Mouse (Mus musculus) limb, embryonic 14.5 days (tissue): ENCODE results near the gene Dglucy. TPM values are rescaled to one million over a fixed set of nuclear protein-coding genes. Genes with fewer than 3 reads are reported as not detected.

Source experiments
- ATAC-seq: fragments of 200-750 bp; cut with Nextera tagmentation; 2 replicates; pipeline ENCODE4 v1.8.0; 2017; ENCODE audit warnings: low read depth, moderate number of reproducible peaks, moderate TSS enrichment; ENCODE audit not compliant: low FRiP score
- DNase-seq: peaks from one replicate; pipeline ENCODE4 v3.0.0-alpha.2; 2015; ENCODE audit warnings: low spot score
- H3K27ac ChIP-seq: fragments of 300-500 bp; sonication (generic); replicated peaks from 2 replicates; pipeline ENCODE4 v1.5.1; 2014; ENCODE audit warnings: low read depth, mild to moderate bottlenecking, low read length, moderate library complexity, mixed read lengths
- H3K27me3 ChIP-seq: fragments of 300-500 bp; sonication (generic); 2 replicates; pipeline ENCODE4 v1.6.1; 2014; ENCODE audit warnings: low read length, mixed read lengths; ENCODE audit not compliant: control insufficient read depth, insufficient read depth
- H3K36me3 ChIP-seq: fragments of 300-500 bp; sonication (generic); 2 replicates; pipeline ENCODE4 v1.6.1; 2014; ENCODE audit warnings: mild to moderate bottlenecking, low read length, moderate library complexity, mixed read lengths; ENCODE audit not compliant: control insufficient read depth, insufficient read depth
- H3K4me1 ChIP-seq: fragments of 300-500 bp; sonication (generic); 2 replicates; pipeline ENCODE4 v1.6.1; 2014; ENCODE audit warnings: antibody characterized with exemption, low read length, mixed read lengths; ENCODE audit not compliant: control insufficient read depth, insufficient read depth
- H3K4me2 ChIP-seq: fragments of 300-500 bp; sonication (generic); replicated peaks from 2 replicates; pipeline ENCODE4 v1.6.1; 2014; ENCODE audit warnings: low read depth, mild to moderate bottlenecking, low read length, moderate library complexity; ENCODE audit not compliant: severe bottlenecking
- H3K4me3 ChIP-seq: fragments of 300-500 bp; sonication (generic); replicated peaks from 2 replicates; pipeline ENCODE4 v1.5.1; 2014; ENCODE audit warnings: low read length
- H3K9ac ChIP-seq: fragments of 300-500 bp; sonication (generic); 2 replicates; pipeline ENCODE4 v1.6.1; 2014; ENCODE audit warnings: mild to moderate bottlenecking, low read depth, low read length, moderate library complexity; ENCODE audit not compliant: severe bottlenecking
- H3K9me3 ChIP-seq: fragments of 300-500 bp; sonication (generic); 2 replicates; pipeline ENCODE4 v1.6.1; 2016; ENCODE audit warnings: low read length; ENCODE audit not compliant: control insufficient read depth
- POLR2A ChIP-seq: fragments of 200-500 bp; IDR thresholded peaks from 2 replicates; pipeline ENCODE4 v1.8.0; 2012; ENCODE audit warnings: inconsistent platforms, mild to moderate bottlenecking, moderate library complexity, borderline replicate concordance; ENCODE audit not compliant: insufficient read depth, insufficient read length; ENCODE audit errors: extremely low read depth
- WGBS: fragments of 180-500 bp; shearing (Covaris S2); extraction: QIAGEN DNeasy Blood & Tissue Kit; methylation state at CpG from one replicate; pipeline ENCODE4 v1.1.7; 2014; 5-methylcytosine and 5-hydroxymethylcytosine counted together
- polyA plus RNA-seq, 2 experiments: library from polyadenylated mRNA; depleted of rRNA in 1 of 2; stranded (reverse) in 1 of 2; unstranded in 1 of 2; fragments of >200 nt; fragmentation: Nextera tagmentation in 1 of 2; extraction: Ambion mirVana in 1 of 2; gene quantifications; 2 replicates each; pipeline versions ENCODE4 v1.2.1 to v1.2.3; 2012 to 2014

Gene Dglucy
- polyA plus RNA-seq, 2 experiments, result 2.0 to 3.1 TPM

DNA sequence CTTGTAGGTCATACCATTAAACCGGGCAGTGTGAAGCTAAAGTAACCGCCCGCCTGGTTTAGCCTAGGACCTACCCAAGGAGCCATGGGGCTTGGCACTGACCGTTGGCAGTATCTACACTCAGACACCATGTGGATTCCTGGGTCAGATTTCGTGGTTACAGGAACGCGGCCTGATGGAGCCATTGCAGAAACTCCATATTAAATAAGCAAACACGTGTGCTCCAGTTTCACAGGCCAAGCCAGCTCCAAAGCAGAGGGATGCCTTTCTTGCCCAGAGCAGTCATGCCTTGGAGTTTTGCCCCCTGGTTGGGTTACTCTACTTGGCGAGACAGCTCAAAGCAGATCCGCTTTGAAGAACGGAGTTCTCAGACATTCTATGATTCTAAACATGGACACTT is 31.7 kb downstream of the Dglucy start:
- WGBS, result 80% methylated on average over 11 of the region's 11 CpGs
- no peaks in the 10 kb centered on the region for H3K9me3 ChIP-seq
- no peaks in the 10 kb centered on the region for H3K27me3 ChIP-seq
- H3K4me1 ChIP-seq, result no peaks in the 10 kb centered on the region
- no peak overlapping the region for H3K27ac ChIP-seq
- no peaks in the 10 kb centered on the region for H3K36me3 ChIP-seq
- H3K4me2 ChIP-seq, result no peak overlapping the region
- no peak overlapping the region for H3K4me3 ChIP-seq
- TF ChIP-seq POLR2A, result no peak
- no peak overlapping the region for H3K9ac ChIP-seq
- ATAC-seq (no peak), DNase-seq (no peak)

DNA sequence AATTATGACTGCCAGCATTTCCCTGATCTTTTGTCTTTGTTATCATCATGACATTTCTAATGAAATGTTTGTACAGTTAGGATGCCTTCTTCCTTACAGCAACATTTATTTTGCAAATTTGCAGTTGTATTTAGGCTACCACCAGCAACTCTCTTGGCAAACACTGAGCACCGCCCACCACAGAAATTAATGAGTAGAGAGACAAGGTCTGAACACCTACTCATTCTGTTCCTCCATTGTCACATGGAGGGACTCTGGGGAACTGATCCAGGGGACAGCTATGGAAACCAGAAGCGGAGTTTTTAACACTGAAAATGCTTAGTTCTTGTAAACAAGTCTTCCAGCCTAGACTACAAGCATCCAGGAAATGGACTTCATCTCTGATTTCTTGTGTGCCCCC is 35.0 kb downstream of the Dglucy start:
- Histone ChIP-seq H3K9me3 (no peaks in the 10 kb centered on the region), H3K27ac (no peak overlapping the region), H3K9ac (no peak overlapping the region), H3K27me3 (no peaks in the 10 kb centered on the region), H3K36me3 (no peaks in the 10 kb centered on the region), H3K4me3 (no peak overlapping the region), H3K4me2 (no peak overlapping the region), H3K4me1 (no peaks in the 10 kb centered on the region)
- 90% methylated on average over 2 of the region's 2 CpGs for WGBS
- no peak for DNase-seq
- no peak for TF ChIP-seq POLR2A
- no peak for ATAC-seq

GRCm38 (mm10) chr12:100814671-100815070 is 35.8 kb downstream of the Dglucy start:
- ATAC-seq, result no peak
- no peak for DNase-seq
- H3K4me2 ChIP-seq, result no peak overlapping the region
- no peak overlapping the region for H3K9ac ChIP-seq
- H3K4me3 ChIP-seq, result no peak overlapping the region
- no peak for TF ChIP-seq POLR2A
- H3K27ac ChIP-seq, result no peak overlapping the region
- 78% methylated on average over 3 of the region's 3 CpGs for WGBS
- H3K27me3 ChIP-seq, result no peaks in the 10 kb centered on the region
- no peaks in the 10 kb centered on the region for H3K4me1 ChIP-seq
- no peaks in the 10 kb centered on the region for H3K36me3 ChIP-seq
- no peaks in the 10 kb centered on the region for H3K9me3 ChIP-seq

GRCm38 (mm10) chr12:100816906-100817305 is 38.0 kb downstream of the Dglucy start:
- Histone ChIP-seq H3K27ac (no peak overlapping the region), H3K9me3 (no peaks in the 10 kb centered on the region), H3K9ac (no peak overlapping the region), H3K4me2 (no peak overlapping the region), H3K36me3 (no peaks in the 10 kb centered on the region), H3K4me1 (no peaks in the 10 kb centered on the region), H3K27me3 (no peaks in the 10 kb centered on the region), H3K4me3 (no peak overlapping the region)
- 93% methylated on average over 5 of the region's 5 CpGs for WGBS
- no peak for DNase-seq
- no peak for TF ChIP-seq POLR2A
- no peak for ATAC-seq

DNA sequence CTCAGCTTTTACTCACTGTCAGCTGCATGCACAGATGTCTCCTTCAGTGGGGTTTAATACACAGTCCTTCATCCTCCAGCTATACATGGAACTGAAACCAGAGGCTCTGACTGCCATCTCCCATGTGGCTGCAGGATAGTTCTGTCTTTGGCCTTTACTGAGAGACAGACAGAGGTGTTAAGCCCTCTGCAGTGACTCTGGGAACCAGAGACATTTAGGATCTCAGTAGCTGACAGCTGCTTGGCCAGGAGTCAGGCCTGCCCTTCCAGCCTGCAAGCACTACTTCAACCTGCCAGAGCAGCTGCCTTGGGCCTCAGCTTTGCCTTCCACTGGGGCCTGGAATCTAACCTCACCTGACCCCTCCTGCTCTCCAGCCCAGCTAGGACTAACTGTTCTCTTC is 41.1 kb downstream of the Dglucy start:
- no peak for TF ChIP-seq POLR2A
- no peak overlapping the region for H3K27ac ChIP-seq
- DNase-seq, result peak; percentile 47
- no peak overlapping the region for H3K4me3 ChIP-seq
- no peak overlapping the region for H3K4me2 ChIP-seq
- H3K27me3 ChIP-seq, result no peaks in the 10 kb centered on the region
- H3K9ac ChIP-seq, result no peak overlapping the region
- H3K9me3 ChIP-seq, result no peaks in the 10 kb centered on the region
- peak; percentile 82 for ATAC-seq
- no peaks in the 10 kb centered on the region for H3K36me3 ChIP-seq
- H3K4me1 ChIP-seq, result no peaks in the 10 kb centered on the region

GRCm38 (mm10) chr12:100831021-100831420 is 52.2 kb downstream of the Dglucy start:
- no peaks in the 10 kb centered on the region for H3K36me3 ChIP-seq
- no peak for TF ChIP-seq POLR2A
- 84% methylated on average over 2 of the region's 2 CpGs for WGBS

More at GRCm38 (mm10) chr12:100831021-100831420, 52.2 kb downstream of the Dglucy start:
- no peak overlapping the region for H3K27ac ChIP-seq
- ATAC-seq, result no peak
- no peak overlapping the region for H3K4me3 ChIP-seq
- no peaks in the 10 kb centered on the region for H3K4me1 ChIP-seq
- no peak overlapping the region for H3K9ac ChIP-seq
- H3K27me3 ChIP-seq, result no peaks in the 10 kb centered on the region
- no peaks in the 10 kb centered on the region for H3K9me3 ChIP-seq
- H3K4me2 ChIP-seq, result no peak overlapping the region
- DNase-seq, result no peak
